Mouse (Mus musculus) midbrain, embryonic 11.5 days (tissue): Measurements from ENCODE around the gene Jazf1. TPM values are rescaled to one million over a fixed set of nuclear protein-coding genes. Genes with fewer than 3 reads are reported as not detected.

ENCODE experiments used
- ATAC-seq: fragments of 200-750 bp; cut with Nextera tagmentation; 2 replicates; pipeline ENCODE4 v1.8.0; 2017; ENCODE audit warnings: moderate TSS enrichment, moderate library complexity; ENCODE audit not compliant: low FRiP score
- DNase-seq: peaks from one replicate; pipeline ENCODE4 v3.0.0; 2015; ENCODE audit warnings: low spot score; ENCODE audit errors: missing footprints
- H3K27ac ChIP-seq: fragments of 300-500 bp; sonication (generic); 2 replicates; pipeline ENCODE4 v1.5.1; 2014; ENCODE audit warnings: low read depth, low read length
- H3K27me3 ChIP-seq: fragments of 300-500 bp; sonication (generic); 2 replicates; pipeline ENCODE4 v1.6.1; 2014; ENCODE audit warnings: mild to moderate bottlenecking, low read length, moderate library complexity, mixed read lengths; ENCODE audit not compliant: control insufficient read depth, insufficient read depth
- H3K36me3 ChIP-seq: fragments of 300-500 bp; sonication (generic); 2 replicates; pipeline ENCODE4 v1.6.1; 2014; ENCODE audit warnings: mild to moderate bottlenecking, low read length, moderate library complexity, mixed read lengths; ENCODE audit not compliant: control insufficient read depth, insufficient read depth
- H3K4me1 ChIP-seq: fragments of 300-500 bp; sonication (generic); 2 replicates; pipeline ENCODE4 v1.6.1; 2014; ENCODE audit warnings: low read length; ENCODE audit not compliant: control insufficient read depth, insufficient read depth
- H3K4me2 ChIP-seq: fragments of 300-500 bp; sonication (generic); 2 replicates; pipeline ENCODE4 v1.6.1; 2014; ENCODE audit warnings: mild to moderate bottlenecking, moderate library complexity
- H3K4me3 ChIP-seq: fragments of 300-500 bp; sonication (generic); 2 replicates; pipeline ENCODE4 v1.5.1; 2014; ENCODE audit warnings: low read depth, low read length
- H3K9ac ChIP-seq: fragments of 300-500 bp; sonication (generic); 2 replicates; pipeline ENCODE4 v1.6.1; 2014; ENCODE audit warnings: low read length
- H3K9me3 ChIP-seq: fragments of 300-500 bp; sonication (generic); 2 replicates; pipeline ENCODE4 v1.6.1; 2016; ENCODE audit warnings: low read length; ENCODE audit not compliant: control insufficient read depth
- WGBS: fragments of 180-500 bp; shearing (Covaris S2); extraction: QIAGEN DNeasy Blood & Tissue Kit; methylation state at CpG from one replicate; pipeline ENCODE4 v1.1.7; 2014; 5-methylcytosine and 5-hydroxymethylcytosine counted together
- polyA plus RNA-seq: library from polyadenylated mRNA; unstranded; fragments of >200 nt; fragmentation: Nextera tagmentation; extraction: Ambion mirVana; gene quantifications from 2 replicates; pipeline ENCODE4 v1.2.1, GENCODE M21; 2014

Jazf1 gene
- polyA plus RNA-seq, 1 experiment from 2014 or later = 7.1 TPM

DNA sequence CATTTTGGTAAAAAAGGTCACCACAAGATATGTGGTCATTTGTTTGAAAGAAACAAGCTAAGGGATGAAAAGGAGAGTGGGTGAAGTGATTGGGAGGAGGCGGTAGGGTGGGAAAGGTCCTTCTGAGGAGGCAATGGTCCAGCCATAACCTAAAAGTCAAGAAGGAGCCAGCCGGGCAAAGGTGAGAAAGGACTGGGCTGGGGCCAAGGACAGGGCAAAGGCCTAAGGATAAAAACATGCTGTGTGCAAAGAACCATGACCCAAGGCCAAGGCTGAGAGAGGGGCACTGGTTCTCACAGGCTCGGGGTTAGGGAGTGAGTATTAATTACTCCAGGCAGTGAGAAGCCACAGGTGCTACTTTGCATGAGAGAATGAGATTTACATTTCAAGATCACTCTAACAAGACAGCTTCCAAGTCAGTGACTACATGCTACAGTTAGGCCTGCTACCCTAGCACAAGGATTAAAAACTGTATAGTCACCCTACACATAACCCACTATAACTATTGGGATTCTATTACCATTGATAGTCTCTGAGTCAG is 151.5 kb downstream of the Jazf1 start:
- Histone ChIP-seq H3K27me3 (no peaks in the 10 kb centered on the region), H3K4me3 (no peak overlapping the region), H3K36me3 (no peaks in the 10 kb centered on the region), H3K4me2 (no peak overlapping the region), H3K9ac (no peak overlapping the region), H3K9me3 (no peaks in the 10 kb centered on the region), H3K27ac (no peak overlapping the region), H3K4me1 (no peaks in the 10 kb centered on the region)
- 80% methylated on average over 3 of the region's 3 CpGs for WGBS
- ATAC-seq = no peak
- DNase-seq = no peak

DNA sequence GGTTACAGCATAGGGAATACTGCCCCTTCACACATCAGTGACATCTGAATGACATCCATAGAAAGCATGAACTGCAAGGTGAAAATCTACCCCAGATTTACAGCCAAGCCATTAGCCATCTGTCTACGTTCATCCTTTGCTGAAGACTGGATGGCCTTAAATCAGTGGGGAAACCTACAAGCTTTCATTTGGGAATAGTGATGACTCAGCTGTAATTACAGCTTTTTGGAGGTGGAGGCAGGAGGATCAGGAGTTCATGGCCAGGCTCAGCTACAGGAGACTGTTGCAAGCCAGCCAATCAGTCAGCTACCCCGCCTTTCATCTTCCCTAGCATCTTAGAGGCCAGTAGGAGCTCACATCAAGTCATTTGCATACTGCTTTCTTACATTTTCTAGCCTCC is 153.5 kb downstream of the Jazf1 start:
- Histone ChIP-seq H3K4me1 (no peaks in the 10 kb centered on the region), H3K27ac (no peak overlapping the region), H3K36me3 (no peaks in the 10 kb centered on the region), H3K27me3 (no peaks in the 10 kb centered on the region), H3K4me3 (no peak overlapping the region), H3K4me2 (no peak overlapping the region), H3K9me3 (no peaks in the 10 kb centered on the region), H3K9ac (no peak overlapping the region)
- 87% methylated on average over 2 of the region's 2 CpGs for WGBS
- DNase-seq = no peak
- ATAC-seq = no peak

DNA sequence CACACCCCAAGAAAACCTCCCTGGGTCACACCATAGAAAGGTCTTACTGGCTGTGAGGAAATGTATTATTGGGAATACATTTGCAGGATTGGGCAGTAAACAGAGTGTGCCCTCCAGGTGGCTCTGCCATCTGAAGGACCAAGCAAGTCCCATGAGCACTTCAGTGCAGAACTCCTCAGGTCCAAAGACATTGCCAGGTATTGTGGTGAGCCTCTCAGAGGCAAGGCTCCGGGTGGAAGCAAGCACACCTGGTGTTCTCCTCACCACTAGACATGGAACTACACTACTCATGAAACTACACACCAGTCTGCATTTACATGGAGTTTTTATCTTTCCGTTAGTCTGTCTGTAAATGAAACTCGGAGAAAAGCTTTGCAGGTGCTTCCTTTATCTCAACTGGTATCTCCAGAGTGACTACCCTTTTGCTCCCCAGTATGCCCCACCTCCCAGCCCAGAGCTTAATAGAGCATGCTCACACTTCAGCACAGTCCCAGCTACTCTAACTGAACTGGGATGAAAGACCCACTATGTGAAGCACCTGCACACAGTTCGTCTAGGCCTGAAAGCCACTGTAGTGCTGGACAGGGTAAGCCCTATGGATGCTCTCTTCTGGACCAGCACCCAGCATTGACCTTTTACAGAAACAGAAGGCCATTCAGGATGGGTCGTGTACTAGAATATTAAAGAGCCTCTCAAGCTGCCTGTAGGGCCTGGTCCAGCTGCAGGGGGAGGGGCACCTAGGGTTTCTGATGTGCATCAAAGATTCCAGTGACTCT is 156.1 kb downstream of the Jazf1 start:
- no peaks in the 10 kb centered on the region for H3K27me3 ChIP-seq
- ATAC-seq = no peak
- 76% methylated on average over 5 of the region's 5 CpGs for WGBS

DNA sequence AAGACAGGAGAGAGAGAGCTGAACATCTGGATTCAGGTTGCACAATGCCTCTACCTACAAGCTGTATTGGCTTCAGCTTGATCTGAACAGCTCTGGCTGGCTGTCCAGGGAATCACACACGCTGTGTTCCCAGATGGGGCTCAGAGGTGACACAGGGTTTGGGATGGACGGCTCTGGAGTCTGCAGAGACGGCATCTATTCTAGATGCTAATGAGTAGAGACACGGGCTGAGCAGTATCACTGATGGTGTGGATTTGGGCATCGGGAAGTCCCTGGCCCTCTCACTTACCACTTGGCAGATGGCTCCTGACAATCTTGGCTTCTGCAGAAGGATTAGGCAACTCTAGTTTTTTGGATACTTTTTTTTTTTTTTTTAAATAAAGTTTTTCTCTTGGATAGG is 161.6 kb downstream of the Jazf1 start:
- Histone ChIP-seq H3K36me3 (no peaks in the 10 kb centered on the region), H3K4me1 (no peaks in the 10 kb centered on the region), H3K27me3 (no peaks in the 10 kb centered on the region), H3K4me2 (no peak overlapping the region), H3K27ac (no peak overlapping the region), H3K9me3 (no peaks in the 10 kb centered on the region), H3K4me3 (no peak overlapping the region), H3K9ac (no peak overlapping the region)
- 80% methylated on average over 5 of the region's 5 CpGs for whole genome bisulfite sequencing
- no peak for ATAC-seq
- no peak for DNase-seq

More for the DNA sequence above, 156.1 kb downstream of the Jazf1 start:
- no peak overlapping the region for H3K9ac ChIP-seq
- H3K9me3 ChIP-seq = no peaks in the 10 kb centered on the region
- no peak overlapping the region for H3K4me2 ChIP-seq
- no peaks in the 10 kb centered on the region for H3K4me1 ChIP-seq
- H3K36me3 ChIP-seq = no peaks in the 10 kb centered on the region
- no peak overlapping the region for H3K27ac ChIP-seq
- H3K4me3 ChIP-seq = no peak overlapping the region
- DNase-seq = no peak

DNA sequence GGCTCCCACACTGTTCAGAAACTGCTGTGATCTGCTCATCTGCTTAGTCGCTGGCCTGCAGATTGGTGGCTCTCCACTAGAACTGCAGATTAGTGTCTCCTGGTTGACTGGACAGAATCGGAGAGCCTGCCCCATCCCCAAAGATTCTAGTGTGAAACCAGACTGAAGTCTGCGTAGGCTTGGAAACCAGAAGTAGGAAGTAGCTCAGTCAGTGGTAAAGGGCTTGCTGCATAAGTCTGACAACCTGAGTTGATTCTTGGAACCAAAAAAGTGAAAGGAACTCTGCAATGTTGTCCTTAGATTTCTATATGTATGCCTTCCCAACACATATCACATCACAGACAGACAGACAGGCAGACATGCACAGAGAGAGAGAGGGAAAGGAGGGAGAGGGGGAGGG is 163.3 kb downstream of the Jazf1 start:
- DNase-seq = no peak
- Histone ChIP-seq H3K9me3 (no peaks in the 10 kb centered on the region), H3K36me3 (no peaks in the 10 kb centered on the region), H3K4me2 (no peak overlapping the region), H3K27me3 (no peaks in the 10 kb centered on the region), H3K27ac (no peak overlapping the region), H3K4me1 (no peaks in the 10 kb centered on the region), H3K9ac (no peak overlapping the region), H3K4me3 (no peak overlapping the region)
- 89% methylated on average over 3 of the region's 3 CpGs for WGBS
- ATAC-seq = no peak

DNA sequence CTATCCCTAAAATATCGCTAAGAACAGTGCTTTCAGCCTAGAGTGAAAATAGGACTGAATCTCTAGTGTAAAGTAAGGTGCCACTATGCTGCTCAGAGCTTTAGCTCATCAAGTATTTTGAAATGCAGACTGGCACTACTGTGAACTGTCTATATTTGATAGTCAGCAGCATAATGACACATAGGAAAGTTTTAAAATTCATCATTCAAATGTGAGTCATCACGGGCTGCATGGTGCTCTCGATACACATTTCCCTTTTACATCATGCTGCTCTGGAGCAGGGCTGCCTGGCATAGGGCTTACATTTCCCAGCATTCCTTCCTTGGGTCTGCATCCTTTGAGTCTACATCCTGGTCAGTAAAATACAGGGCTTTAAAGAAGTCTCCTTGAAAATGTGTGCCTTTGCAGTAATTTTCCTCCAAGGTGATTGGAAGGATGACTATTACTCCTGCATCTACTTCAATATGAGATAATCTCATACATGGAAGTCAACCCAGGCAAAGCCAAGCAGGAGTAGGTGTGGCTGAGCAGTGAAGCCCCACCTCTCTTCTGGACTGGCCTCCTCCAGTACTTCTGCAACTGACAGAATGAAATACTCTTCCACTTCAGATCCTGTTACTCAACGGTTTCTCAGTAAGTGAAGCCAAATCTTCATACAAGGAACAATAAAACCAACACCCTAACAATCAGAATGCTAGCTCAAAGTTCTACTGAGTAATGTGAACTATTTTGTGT is 165.0 kb downstream of the Jazf1 start:
- Histone ChIP-seq H3K9ac (no peak overlapping the region), H3K27me3 (no peaks in the 10 kb centered on the region), H3K4me1 (no peaks in the 10 kb centered on the region), H3K36me3 (no peaks in the 10 kb centered on the region), H3K4me3 (no peak overlapping the region), H3K4me2 (no peak overlapping the region), H3K27ac (no peak overlapping the region), H3K9me3 (no peaks in the 10 kb centered on the region)
- ATAC-seq = no peak
- 89% methylated on average over 4 of the region's 4 CpGs for WGBS
- no peak for DNase-seq

DNA sequence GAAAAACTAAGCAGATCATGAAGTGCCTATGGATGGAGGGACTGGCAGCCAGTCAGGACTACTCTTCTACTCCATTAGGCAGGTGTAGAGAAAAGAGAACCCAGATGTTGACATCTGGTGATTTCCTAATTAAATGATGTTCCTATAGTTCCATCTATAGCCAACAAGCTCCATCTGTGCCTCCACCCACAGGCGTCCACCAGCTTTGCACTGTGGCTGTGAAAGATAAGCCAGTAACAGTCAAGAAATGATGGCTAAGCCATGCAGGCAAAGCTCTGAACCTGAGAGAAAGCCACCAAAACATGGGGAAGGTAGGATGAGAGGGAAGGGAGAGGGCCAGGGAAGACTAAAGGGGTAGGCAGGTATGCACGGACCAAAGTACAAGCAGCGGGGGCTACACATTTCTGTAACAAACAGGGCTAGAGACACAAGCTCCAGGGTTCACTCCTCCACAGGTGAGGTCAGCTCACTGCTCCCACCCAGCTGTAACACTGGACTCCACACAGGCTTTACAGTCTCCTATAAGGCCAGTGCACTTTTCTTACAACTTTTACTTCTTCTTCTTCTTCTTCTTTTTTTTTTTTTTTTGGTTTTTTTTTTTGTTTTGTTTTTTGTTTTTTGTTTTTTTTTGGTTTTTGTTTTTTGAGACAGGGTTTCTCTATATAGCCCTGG is 168.7 kb downstream of the Jazf1 start:
- 90% methylated on average over 3 of the region's 3 CpGs for WGBS
- Histone ChIP-seq H3K4me2 (no peak overlapping the region), H3K4me3 (no peak overlapping the region), H3K27ac (no peak overlapping the region), H3K36me3 (no peaks in the 10 kb centered on the region), H3K9ac (no peak overlapping the region), H3K9me3 (no peaks in the 10 kb centered on the region), H3K27me3 (no peaks in the 10 kb centered on the region), H3K4me1 (no peaks in the 10 kb centered on the region)
- DNase-seq (no peak), ATAC-seq (no peak)

DNA sequence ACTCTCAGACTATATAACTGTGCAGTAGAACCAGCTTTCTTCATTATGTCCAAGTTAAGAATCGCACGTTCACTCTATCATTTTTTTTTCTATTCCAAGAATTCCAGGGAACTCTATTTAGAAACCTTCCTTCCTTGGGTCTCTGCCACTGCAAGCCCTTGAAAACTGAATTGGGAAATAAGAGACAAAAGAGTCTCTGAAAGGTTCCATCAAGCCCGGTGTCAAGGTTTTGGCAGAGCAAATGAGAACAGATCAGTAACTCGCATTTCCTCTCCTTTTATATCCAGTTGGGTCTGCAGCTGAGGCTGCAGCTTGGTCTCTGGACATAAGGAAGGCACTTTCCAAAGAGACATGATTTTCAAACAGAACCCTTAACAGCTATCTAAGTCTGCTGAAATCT is 173.4 kb downstream of the Jazf1 start:
- Histone ChIP-seq H3K9me3 (no peaks in the 10 kb centered on the region), H3K4me1 (no peaks in the 10 kb centered on the region; the same call in 1 of the 2 replicates), H3K27ac (no peak overlapping the region), H3K9ac (no peak overlapping the region), H3K4me3 (no peak overlapping the region), H3K36me3 (no peaks in the 10 kb centered on the region), H3K27me3 (no peaks in the 10 kb centered on the region), H3K4me2 (no peak overlapping the region)
- 88% methylated on average over 4 of the region's 4 CpGs for WGBS
- ATAC-seq (no peak), DNase-seq (no peak)

DNA sequence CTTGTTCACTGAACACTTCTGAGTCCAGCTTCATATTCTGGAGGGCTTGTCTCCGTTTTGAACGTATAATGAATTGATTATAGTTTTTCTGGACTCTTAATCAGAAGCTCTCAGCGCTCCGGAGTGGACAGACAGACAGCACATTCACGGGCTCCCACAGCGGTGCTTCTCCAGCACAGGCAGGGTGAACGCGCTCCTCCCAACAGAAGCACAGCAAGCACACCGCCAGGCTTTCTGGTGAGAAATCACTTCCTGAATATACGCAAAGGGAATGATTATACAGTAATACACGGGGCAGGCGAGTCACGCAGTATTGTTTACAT is 174.0 kb downstream of the Jazf1 start:
- ATAC-seq = no peak
- no peaks in the 10 kb centered on the region for H3K36me3 ChIP-seq
- WGBS = 67% methylated on average over 13 of the region's 13 CpGs
- DNase-seq = no peak
- no peaks in the 10 kb centered on the region for H3K9me3 ChIP-seq
- no peaks in the 10 kb centered on the region; the same call in 1 of the 2 replicates for H3K4me1 ChIP-seq
- no peak overlapping the region for H3K27ac ChIP-seq
- no peaks in the 10 kb centered on the region for H3K27me3 ChIP-seq
- no peak overlapping the region for H3K4me2 ChIP-seq
- H3K9ac ChIP-seq = no peak overlapping the region
- H3K4me3 ChIP-seq = no peak overlapping the region
